Mouse (Mus musculus) kidney, embryonic 16.5 days (tissue): Measurements from ENCODE around the gene Rexo4. TPM values are rescaled to one million over a fixed set of nuclear protein-coding genes. Genes with fewer than 3 reads are reported as not detected.

Experiments used
- ATAC-seq: fragments of 200-750 bp; cut with Nextera tagmentation; 2 replicates; pipeline ENCODE4 v1.8.0; 2017; ENCODE audit warnings: moderate TSS enrichment; ENCODE audit not compliant: low FRiP score, low TSS enrichment
- H3K27ac ChIP-seq: fragments of 300-500 bp; sonication (generic); 2 replicates; pipeline ENCODE4 v1.5.1; 2014; ENCODE audit warnings: low read length
- H3K27me3 ChIP-seq: fragments of 300-500 bp; sonication (generic); 2 replicates; pipeline ENCODE4 v1.6.1; 2014; ENCODE audit warnings: low read length, control low read depth, mixed read lengths; ENCODE audit not compliant: insufficient read depth
- H3K36me3 ChIP-seq: fragments of 300-500 bp; sonication (generic); 2 replicates; pipeline ENCODE4 v1.6.1; 2014; ENCODE audit warnings: low read length, control low read depth, mixed read lengths; ENCODE audit not compliant: insufficient read depth
- H3K4me1 ChIP-seq: fragments of 300-500 bp; sonication (generic); 2 replicates; pipeline ENCODE4 v1.6.1; 2014; ENCODE audit warnings: low read length, control low read depth, mixed read lengths; ENCODE audit not compliant: insufficient read depth
- H3K4me2 ChIP-seq: fragments of 300-500 bp; sonication (generic); replicated peaks from 2 replicates; pipeline ENCODE4 v1.6.1; 2014; ENCODE audit warnings: low read depth, low read length
- H3K4me3 ChIP-seq: fragments of 300-500 bp; sonication (generic); 2 replicates; pipeline ENCODE4 v1.5.1; 2014; ENCODE audit warnings: mild to moderate bottlenecking, low read length
- H3K9ac ChIP-seq: fragments of 300-500 bp; sonication (generic); replicated peaks from 2 replicates; pipeline ENCODE4 v1.6.1; 2014; ENCODE audit warnings: low read length
- H3K9me3 ChIP-seq: fragments of 300-500 bp; sonication (generic); 2 replicates; pipeline ENCODE4 v1.6.1; 2016; ENCODE audit warnings: low read length, control low read depth
- WGBS: fragments of 180-500 bp; shearing (Covaris S2); extraction: QIAGEN DNeasy Blood & Tissue Kit; methylation state at CpG from one replicate; pipeline ENCODE4 v1.1.7; 2014; 5-methylcytosine and 5-hydroxymethylcytosine counted together
- polyA plus RNA-seq: library from polyadenylated mRNA; unstranded; fragments of >200 nt; fragmentation: Nextera tagmentation; extraction: Ambion mirVana; gene quantifications from 2 replicates; pipeline ENCODE4 v1.2.1, GENCODE M21; 2015

Gene Rexo4
- polyA plus RNA-seq, 1 experiment from 2014 or later, result 52.6 TPM

GRCm38 (mm10) chr2:26973960-26974359 lies 9.8 kb upstream of the Rexo4 start:
- no peak for ATAC-seq
- 38% methylated on average over 4 of the region's 4 CpGs for WGBS

GRCm38 (mm10) chr2:26973116-26973515 lies 8.9 kb upstream of the Rexo4 start, which contains the start of gene Adamts13:
Adamts13 (plus strand) TSS chr2:26973416.
- Histone ChIP-seq H3K4me3 (no peak within 1 kb of the TSS), H3K27me3 (no peaks in the 10 kb centered on the region), H3K36me3 (no peaks in the 10 kb centered on the region), H3K4me1 (no peaks in the 10 kb centered on the region), H3K27ac (no peak within 1 kb of the TSS), H3K4me2 (peak within 1 kb of the TSS; percentile 21; the same call in 1 of the 2 replicates), H3K9ac (no peak within 1 kb of the TSS), H3K9me3 (no peaks in the 10 kb centered on the region)
- no peak for ATAC-seq
- 77% methylated on average over 3 of the region's 3 CpGs for WGBS

More at GRCm38 (mm10) chr2:26973960-26974359, 9.8 kb upstream of the Rexo4 start:
- Histone ChIP-seq H3K36me3 (no peaks in the 10 kb centered on the region), H3K27me3 (no peaks in the 10 kb centered on the region), H3K4me2 (no peak overlapping the region), H3K9me3 (no peaks in the 10 kb centered on the region), H3K4me1 (no peaks in the 10 kb centered on the region), H3K4me3 (no peak overlapping the region), H3K9ac (no peak overlapping the region), H3K27ac (no peak overlapping the region)

- H3K27ac ChIP-seq, result no peak overlapping the region
- 82% methylated on average over 2 of the region's 2 CpGs for WGBS
- H3K4me2 ChIP-seq, result no peak overlapping the region
- no peak overlapping the region for H3K9ac ChIP-seq
- H3K9me3 ChIP-seq, result 0 out of 2 replicates have a peak, but pooled peaks cover 3% of the 10 kb centered on the region
- no peak for ATAC-seq
- H3K4me3 ChIP-seq, result no peak overlapping the region
- H3K27me3 ChIP-seq, result no peaks in the 10 kb centered on the region
- H3K36me3 ChIP-seq, result no peaks in the 10 kb centered on the region; the same call in 1 of the 2 replicates
- peaks cover 14% of the 10 kb centered on the region for H3K4me1 ChIP-seq
Measured at GRCm38 (mm10) chr2:26967262-26967661, 3.1 kb upstream of the Rexo4 start.

DNA sequence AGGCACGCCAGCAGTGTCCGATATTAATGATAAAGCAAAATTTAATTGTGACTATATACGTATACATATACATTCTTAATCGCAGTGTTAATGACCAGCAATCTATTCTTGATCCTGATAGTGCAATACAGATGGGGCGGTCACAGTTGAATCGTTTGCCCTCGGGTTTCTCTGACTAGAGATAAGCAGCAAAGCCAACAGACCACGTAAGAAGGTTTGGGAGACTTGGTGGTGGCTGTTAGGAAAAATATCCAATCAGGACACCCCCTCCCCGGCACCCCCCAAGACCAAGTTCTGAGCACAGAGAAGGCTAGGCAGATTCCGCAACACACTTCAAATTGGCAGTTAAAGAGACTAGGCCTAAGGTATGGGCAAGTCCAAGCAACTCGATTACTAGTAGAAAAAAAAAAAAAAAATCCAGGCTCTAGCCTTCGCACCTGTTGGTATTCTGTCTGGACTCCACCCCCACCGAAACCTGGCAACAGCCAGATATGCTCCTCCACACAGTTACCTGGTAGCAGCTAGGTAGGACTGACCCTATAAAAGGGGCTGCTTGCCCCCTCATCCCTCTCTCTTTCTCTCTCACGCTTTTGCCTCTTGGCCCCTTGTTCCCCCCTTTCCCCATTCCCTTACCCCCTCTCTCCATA lies 661 bp upstream of the Rexo4 start:
- Histone ChIP-seq H3K27ac (peak overlapping the region; percentile 100), H3K36me3 (peaks cover 12% of the 10 kb centered on the region), H3K27me3 (no peaks in the 10 kb centered on the region), H3K9ac (peak overlapping the region; percentile 93), H3K9me3 (0 out of 2 replicates have a peak, but pooled peaks cover 3% of the 10 kb centered on the region), H3K4me1 (peaks cover 14% of the 10 kb centered on the region), H3K4me2 (peak overlapping the region; percentile 67), H3K4me3 (peak overlapping the region; percentile 77)
- peak; percentile 25; the same call in 1 of the 2 replicates for ATAC-seq
- WGBS, result 16% methylated on average over 14 of the region's 14 CpGs

DNA sequence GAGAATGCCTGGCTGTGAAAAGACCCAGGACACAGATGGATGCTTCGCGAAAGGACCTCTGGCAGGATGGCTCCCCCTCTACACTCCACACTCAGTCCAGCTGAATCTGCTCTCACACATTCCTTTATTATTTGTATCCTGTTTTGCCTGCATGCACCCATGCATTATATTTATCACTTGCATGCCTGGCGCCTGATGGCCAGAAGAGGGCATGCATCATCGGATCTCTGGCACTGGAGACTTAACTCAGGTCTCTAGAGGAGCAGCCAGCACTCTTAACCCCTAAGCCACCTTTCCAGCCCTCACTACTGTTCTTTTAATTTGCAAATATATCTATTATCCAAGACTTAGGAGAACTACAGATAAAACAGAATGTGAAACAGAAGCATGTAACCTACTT lies 3.4 kb downstream of the Rexo4 start:
- H3K9ac ChIP-seq, result no peak overlapping the region
- 64% methylated on average over 4 of the region's 4 CpGs for WGBS
- H3K27me3 ChIP-seq, result no peaks in the 10 kb centered on the region
- peaks cover 46% of the 10 kb centered on the region for H3K36me3 ChIP-seq
- H3K9me3 ChIP-seq, result no peaks in the 10 kb centered on the region
- peaks cover 14% of the 10 kb centered on the region for H3K4me1 ChIP-seq
- no peak for ATAC-seq
- H3K4me2 ChIP-seq, result no peak overlapping the region
- H3K27ac ChIP-seq, result no peak overlapping the region
- no peak overlapping the region for H3K4me3 ChIP-seq

DNA sequence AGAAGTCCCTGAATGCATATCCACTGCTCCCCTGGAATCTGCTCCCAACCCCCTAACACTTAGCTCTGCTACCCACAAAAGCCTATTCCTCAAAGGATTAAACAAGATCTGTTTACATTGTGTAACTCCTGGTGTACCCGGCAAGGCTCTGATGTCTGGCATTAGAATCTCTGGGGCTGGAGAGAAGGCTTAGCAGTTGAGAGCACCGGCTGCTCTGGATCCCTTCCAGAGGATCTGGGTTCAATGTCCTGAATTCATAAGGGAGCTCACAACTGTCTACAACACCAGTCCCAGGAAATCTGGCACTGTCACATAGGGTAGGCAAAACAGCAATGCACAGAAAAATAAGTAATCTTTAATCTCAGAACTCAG lies 6.7 kb downstream of the Rexo4 start:
- no peaks in the 10 kb centered on the region for H3K27me3 ChIP-seq
- H3K9ac ChIP-seq, result no peak overlapping the region
- H3K4me2 ChIP-seq, result no peak overlapping the region
- peaks cover 73% of the 10 kb centered on the region for H3K36me3 ChIP-seq
- 94% methylated on average over 2 of the region's 2 CpGs for WGBS
- H3K9me3 ChIP-seq, result no peaks in the 10 kb centered on the region
- no peak overlapping the region for H3K27ac ChIP-seq
- H3K4me3 ChIP-seq, result no peak overlapping the region
- ATAC-seq, result no peak
- no peaks in the 10 kb centered on the region for H3K4me1 ChIP-seq

DNA sequence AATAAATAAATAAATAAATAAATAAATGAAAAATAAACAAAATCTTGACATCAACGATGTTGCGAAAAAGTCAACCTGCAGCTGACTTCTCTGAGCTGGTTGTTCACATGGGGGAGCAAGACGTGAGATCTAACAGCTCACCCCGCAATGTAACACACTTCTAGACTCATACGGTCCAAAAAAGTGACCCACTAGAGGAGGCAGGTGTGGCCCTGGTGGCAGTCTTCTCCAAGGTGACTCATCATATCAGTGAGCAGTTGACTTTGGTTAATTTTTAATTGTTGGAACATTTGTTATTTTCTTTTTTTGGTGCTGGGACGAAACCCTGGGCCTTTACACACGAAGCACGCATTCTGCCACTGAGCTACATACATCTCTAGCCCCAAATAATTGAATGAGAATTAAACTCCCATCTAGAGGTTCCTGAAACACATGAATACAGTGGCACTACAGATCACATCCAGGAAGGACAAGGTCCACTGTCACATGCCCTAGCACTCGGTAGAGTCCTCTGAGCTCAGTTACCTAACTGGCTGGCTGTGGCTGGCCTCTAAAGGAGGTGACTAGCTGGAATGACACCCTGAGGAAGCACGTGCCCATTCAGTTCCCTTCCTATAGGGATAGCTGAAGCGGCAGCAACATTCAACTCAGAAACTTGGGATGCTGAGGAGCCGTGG lies 7.2 kb downstream of the Rexo4 start:
- Histone ChIP-seq H3K27ac (no peak overlapping the region), H3K4me3 (no peak overlapping the region), H3K36me3 (peaks cover 74% of the 10 kb centered on the region), H3K27me3 (no peaks in the 10 kb centered on the region), H3K4me2 (no peak overlapping the region), H3K9me3 (no peaks in the 10 kb centered on the region), H3K9ac (no peak overlapping the region), H3K4me1 (no peaks in the 10 kb centered on the region)
- ATAC-seq, result no peak
- 93% methylated on average over 12 of the region's 12 CpGs for WGBS

- no peaks in the 10 kb centered on the region for H3K27me3 ChIP-seq
- WGBS, result 85% methylated on average over 2 of the region's 2 CpGs
- no peak overlapping the region for H3K27ac ChIP-seq
- H3K9me3 ChIP-seq, result no peaks in the 10 kb centered on the region
- no peak overlapping the region for H3K4me3 ChIP-seq
- no peak overlapping the region for H3K4me2 ChIP-seq
- H3K9ac ChIP-seq, result no peak overlapping the region
- peaks cover 73% of the 10 kb centered on the region for H3K36me3 ChIP-seq
- no peaks in the 10 kb centered on the region for H3K4me1 ChIP-seq
- ATAC-seq, result no peak
Measured at GRCm38 (mm10) chr2:26954735-26955395, 9.3 kb downstream of the Rexo4 start.

DNA sequence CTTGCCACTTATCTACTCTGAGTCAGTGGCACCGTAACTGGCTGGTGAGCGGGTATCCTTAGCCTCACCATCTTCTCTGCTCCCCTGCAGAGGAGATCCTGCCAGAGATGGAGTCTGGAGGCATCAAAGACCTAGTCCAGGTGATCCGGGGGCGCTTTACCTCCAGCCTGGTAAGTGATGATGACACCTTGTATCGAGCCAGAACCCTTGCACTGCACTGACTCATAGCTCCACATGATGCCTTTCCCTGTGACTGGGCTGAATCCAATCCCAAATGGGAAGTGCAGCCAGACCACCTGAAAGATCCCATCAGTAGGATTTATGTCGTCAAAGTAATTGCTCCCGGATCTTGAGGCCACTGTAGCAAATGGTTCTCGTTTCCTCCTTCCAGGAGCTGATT lies 11.3 kb downstream of the Rexo4 start:
- Histone ChIP-seq H3K9ac (no peak overlapping the region), H3K4me2 (no peak overlapping the region), H3K27me3 (no peaks in the 10 kb centered on the region), H3K9me3 (no peaks in the 10 kb centered on the region), H3K27ac (no peak overlapping the region), H3K4me3 (no peak overlapping the region), H3K4me1 (no peaks in the 10 kb centered on the region), H3K36me3 (peaks cover 59% of the 10 kb centered on the region)
- ATAC-seq, result no peak
- 77% methylated on average over 8 of the region's 8 CpGs for WGBS

DNA sequence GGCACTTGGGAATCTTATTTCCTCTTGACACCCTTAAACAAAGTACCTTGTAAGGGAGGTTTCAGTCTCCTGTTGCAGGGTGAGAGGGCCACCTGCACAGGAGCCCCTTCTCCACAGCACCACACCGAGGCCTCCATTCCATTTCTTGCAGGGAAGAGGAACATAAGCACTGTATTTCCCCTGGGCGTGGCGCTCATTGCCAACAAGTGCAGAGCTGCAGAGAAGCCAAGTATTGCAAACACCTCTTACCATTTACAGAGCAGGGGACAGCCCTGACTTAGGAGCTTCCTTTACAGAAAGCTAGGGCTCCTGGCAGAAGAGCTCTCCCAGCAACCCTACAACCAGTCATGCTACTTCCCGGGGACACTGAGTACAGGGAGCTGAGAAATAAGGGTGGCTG lies 12.0 kb downstream of the Rexo4 start:
- H3K36me3 ChIP-seq, result peaks cover 52% of the 10 kb centered on the region
- H3K9me3 ChIP-seq, result no peaks in the 10 kb centered on the region
- no peak overlapping the region for H3K4me2 ChIP-seq
- no peak overlapping the region for H3K4me3 ChIP-seq
- 96% methylated on average over 4 of the region's 4 CpGs for WGBS
- H3K4me1 ChIP-seq, result no peaks in the 10 kb centered on the region
- ATAC-seq, result no peak
- H3K27ac ChIP-seq, result no peak overlapping the region
- no peaks in the 10 kb centered on the region for H3K27me3 ChIP-seq
- no peak overlapping the region for H3K9ac ChIP-seq
